Mouse (Mus musculus): Measurements from ENCODE around the gene Zfp946. TPM values are rescaled to one million over a fixed set of nuclear protein-coding genes. Genes with fewer than 3 reads are reported as not detected.

Gene Zfp946
- total RNA-seq (2015) (11.1 and 12.8 TPM in 2 replicates), total RNA-seq (2017) (7.9 and 9.8 TPM in 2 replicates)

- ATAC-seq (ENCODE audit: poor library complexity, severe bottlenecking): peak; percentile 84
Measured at GRCm38 (mm10) chr17:22423952-22424617, at the start of gene Zfp946. TSS of gene Zfp946 (plus strand) at chr17:22424222.

GRCm38 (mm10) chr17:22410756-22411155 is 13.3 kb upstream of the Zfp946 start:
- ATAC-seq (ENCODE audit: poor library complexity, severe bottlenecking): peak; percentile 97

- ATAC-seq (ENCODE audit: poor library complexity, severe bottlenecking): peak; percentile 99
Measured at GRCm38 (mm10) chr17:22417510-22417909, 6.5 kb upstream of the Zfp946 start.

GRCm38 (mm10) chr17:22424636-22425354 is 773 bp downstream of the Zfp946 start:
- ATAC-seq (ENCODE audit: poor library complexity, severe bottlenecking): no peak

- no peak for ATAC-seq (ENCODE audit: poor library complexity, severe bottlenecking)
Measured at GRCm38 (mm10) chr17:22447684-22448083, 23.7 kb downstream of the Zfp946 start.

GRCm38 (mm10) chr17:22497120-22497519 is 73.1 kb downstream of the Zfp946 start:
- no peak for ATAC-seq (ENCODE audit: poor library complexity, severe bottlenecking)

Other genes starting within 250 kb of the Zfp946 start
- 7.6 and 8.4 TPM in 2 replicates for gene Zfp994, start 198.6 kb upstream of the Zfp946 start, total RNA-seq (2015)
- gene Zfp994, start 198.6 kb upstream of the Zfp946 start, total RNA-seq (2017): 7.3 TPM in 2 replicates
- gene CT030661.1, start 109.4 kb upstream of the Zfp946 start, total RNA-seq (2015): 27.7 and 31.4 TPM in 2 replicates
- 16.5 and 21.7 TPM in 2 replicates for gene CT030661.1, start 109.4 kb upstream of the Zfp946 start, total RNA-seq (2017)
- gene Zfp944, start 62.8 kb upstream of the Zfp946 start, total RNA-seq (2015): 21.0 and 22.0 TPM in 2 replicates
- gene Zfp944, start 62.8 kb upstream of the Zfp946 start, total RNA-seq (2017): 12.2 and 13.0 TPM in 2 replicates
- 10.9 and 17.3 TPM in 2 replicates for gene Zfp758, start 62.8 kb upstream of the Zfp946 start, total RNA-seq (2015)
- 14.0 and 15.3 TPM in 2 replicates for gene Zfp758, start 62.8 kb upstream of the Zfp946 start, total RNA-seq (2017)
- gene Vmn2r111, start 149.3 kb downstream of the Zfp946 start, total RNA-seq (2015): not detected in 2 replicates
- not detected in 2 replicates for gene Vmn2r111, start 149.3 kb downstream of the Zfp946 start, total RNA-seq (2017)
- not detected in 2 replicates for gene Vmn2r112, start 176.7 kb downstream of the Zfp946 start, total RNA-seq (2015)
- gene Vmn2r112, start 176.7 kb downstream of the Zfp946 start, total RNA-seq (2017): not detected in 2 replicates